In the genomic region with DNA sequence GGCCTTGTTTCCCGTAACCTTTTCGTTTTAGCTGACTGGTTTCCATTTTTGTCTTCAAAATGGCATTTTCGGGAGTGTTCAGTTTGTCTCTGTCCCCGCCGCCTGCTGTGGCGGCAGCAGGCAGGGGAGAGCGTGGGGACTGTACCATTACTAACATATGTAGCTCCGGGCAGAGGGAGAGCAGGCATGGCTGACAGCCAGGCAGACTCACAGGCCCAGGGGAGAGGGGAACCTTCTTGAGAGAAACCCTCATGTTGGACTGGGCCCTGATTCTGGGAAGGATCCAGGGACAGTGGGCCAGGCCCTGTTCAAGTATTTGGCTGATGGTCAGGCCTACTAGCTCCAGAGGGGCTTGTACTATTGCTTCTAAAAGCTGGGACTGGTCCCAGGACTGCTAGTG, we compare ENCODE assay signal across 10 mouse cellular contexts.
DNase-seq lines count a peak whose midpoint lies in the region; ATAC-seq and TF ChIP-seq lines count a peak whose summit lies in the region.
"Had no signal": no experiment of that assay in that cellular context is flagged by ENCODE, and none has a peak within 500 bp of the region (broad histone marks: within the 10 kb centered on the region; RNA-seq: fewer than 3 reads in every experiment).

No protein-coding gene starts in this region.

- ATAC-seq in heart, embryonic 15.5 days (replicated peaks; ENCODE audit: insufficient number of reproducible peaks, insufficient read depth, low FRiP score, low read depth), result no peak
- peak; percentile 78 for ATAC-seq in hindbrain, postnatal 0 days
- peak; percentile 64 for ATAC-seq in neural tube, embryonic 14.5 days (ENCODE audit: low read depth)

- H3K36me3 ChIP-seq in heart, embryonic 15.5 days, result no peaks in the 10 kb centered on the region
- no peaks in the 10 kb centered on the region for H3K36me3 ChIP-seq in hindbrain, postnatal 0 days (ENCODE audit: insufficient read depth, low read length)
- no peaks in the 10 kb centered on the region for H3K36me3 ChIP-seq in neural tube, embryonic 14.5 days (ENCODE audit: control insufficient read depth, insufficient read depth, low read length)
- H3K36me3 ChIP-seq: limb, embryonic 13.5 days had no signal

- no peak overlapping the region for H3K9ac ChIP-seq in heart, embryonic 15.5 days
- peak overlapping the region; percentile 24; the same call in 1 of the 2 replicates for H3K9ac ChIP-seq in hindbrain, postnatal 0 days (replicated peaks; ENCODE audit: low read length)
- H3K9ac ChIP-seq in neural tube, embryonic 14.5 days (replicated peaks; ENCODE audit: low read depth, low read length), result no peak overlapping the region
- H3K9ac ChIP-seq: limb, embryonic 13.5 days had no signal

- no peak for TF ChIP-seq CTCF in hindbrain, postnatal 0 days (IDR thresholded peaks at IDR 0.05; ENCODE audit: low read depth)

- no peak for DNase-seq in heart, adult 18-20 months
- peak; percentile 90 to 91 for DNase-seq in cerebellum, adult 18-20 months
- peak; percentile 81 for DNase-seq in hindbrain, postnatal 0 days (ENCODE audit: low spot score)
- DNase-seq in ovary, postnatal 36 days (ENCODE audit: low spot score), result no peak
- no peak for DNase-seq in adrenal gland, postnatal 25 days
- DNase-seq in adrenal gland, adult (ENCODE audit: inconsistent age in 2 of 2, low spot score in 1 of 2), result no peak
- DNase-seq: thymus, adult 18-20 months had no signal

- no peak overlapping the region for H3K4me3 ChIP-seq in heart, embryonic 15.5 days
- no peak overlapping the region for H3K4me3 ChIP-seq in hindbrain, postnatal 0 days (ENCODE audit: low read length)
- no peak overlapping the region for H3K4me3 ChIP-seq in neural tube, embryonic 14.5 days (ENCODE audit: low read depth, low read length)
- H3K4me3 ChIP-seq: limb, embryonic 13.5 days had no signal

- no peaks in the 10 kb centered on the region for H3K9me3 ChIP-seq in heart, embryonic 15.5 days (replicated peaks)
- H3K9me3 ChIP-seq in hindbrain, postnatal 0 days (ENCODE audit: low read length), result no peaks in the 10 kb centered on the region
- no peaks in the 10 kb centered on the region for H3K9me3 ChIP-seq in neural tube, embryonic 14.5 days (ENCODE audit: control insufficient read depth, low read length)
- H3K9me3 ChIP-seq: limb, embryonic 13.5 days had no signal

- no peak overlapping the region for H3K4me2 ChIP-seq in heart, embryonic 15.5 days
- H3K4me2 ChIP-seq in hindbrain, postnatal 0 days (ENCODE audit: low read depth, low read length), result peak overlapping the region; percentile 21; the same call in 1 of the 2 replicates
- H3K4me2 ChIP-seq in neural tube, embryonic 14.5 days (ENCODE audit: low read depth, low read length), result no peak overlapping the region
- H3K4me2 ChIP-seq: limb, embryonic 13.5 days had no signal

- WGBS in heart, embryonic 15.5 days, result 77% methylated on average over 8 of the region's 8 CpGs
- WGBS in hindbrain, postnatal 0 days, result 21% methylated on average over 8 of the region's 8 CpGs
- WGBS in neural tube, embryonic 14.5 days, result 48% methylated on average over 8 of the region's 8 CpGs

- H3K4me1 ChIP-seq in heart, embryonic 15.5 days (replicated peaks), result peaks cover 68% of the 10 kb centered on the region
- H3K4me1 ChIP-seq in hindbrain, postnatal 0 days (ENCODE audit: insufficient read depth, low read length), result peaks cover 48% of the 10 kb centered on the region
- peaks cover 18% of the 10 kb centered on the region for H3K4me1 ChIP-seq in neural tube, embryonic 14.5 days (ENCODE audit: control insufficient read depth, insufficient read depth, low read length)

- H3K27ac ChIP-seq in heart, embryonic 15.5 days, result peak overlapping the region; percentile 18; the same call in 1 of the 2 replicates
- H3K27ac ChIP-seq in hindbrain, postnatal 0 days, result peak overlapping the region; percentile 78
- H3K27ac ChIP-seq in neural tube, embryonic 14.5 days (ENCODE audit: low read depth, low read length), result 0 out of 2 replicates have a peak overlapping the region, but pooled peaks have one; percentile 48
- H3K27ac ChIP-seq: limb, embryonic 13.5 days had no signal

- no peaks in the 10 kb centered on the region for H3K27me3 ChIP-seq in heart, embryonic 15.5 days
- H3K27me3 ChIP-seq in hindbrain, postnatal 0 days (ENCODE audit: insufficient read depth, low read length), result no peaks in the 10 kb centered on the region
- H3K27me3 ChIP-seq in neural tube, embryonic 14.5 days (ENCODE audit: control insufficient read depth, insufficient read depth, low read length), result no peaks in the 10 kb centered on the region
- H3K27me3 ChIP-seq: limb, embryonic 13.5 days had no signal

Comparison
In these comparisons a context has a peak if more than half of its experiments do, and no peak if none do; other contexts are left out.
1. H3K27ac ChIP-seq: peak in every context shown above with its lines; median percentile 78 in hindbrain, postnatal 0 days; 48 in neural tube, embryonic 14.5 days; 18 in heart, embryonic 15.5 days.
2. DNase-seq: peak in cerebellum, adult 18-20 months (2 of 2) and hindbrain, postnatal 0 days (single experiment); none in heart, adult 18-20 months (0 of 2), ovary, postnatal 36 days (single experiment), adrenal gland, postnatal 25 days (single experiment) and adrenal gland, adult (0 of 2).